In the genomic region with DNA sequence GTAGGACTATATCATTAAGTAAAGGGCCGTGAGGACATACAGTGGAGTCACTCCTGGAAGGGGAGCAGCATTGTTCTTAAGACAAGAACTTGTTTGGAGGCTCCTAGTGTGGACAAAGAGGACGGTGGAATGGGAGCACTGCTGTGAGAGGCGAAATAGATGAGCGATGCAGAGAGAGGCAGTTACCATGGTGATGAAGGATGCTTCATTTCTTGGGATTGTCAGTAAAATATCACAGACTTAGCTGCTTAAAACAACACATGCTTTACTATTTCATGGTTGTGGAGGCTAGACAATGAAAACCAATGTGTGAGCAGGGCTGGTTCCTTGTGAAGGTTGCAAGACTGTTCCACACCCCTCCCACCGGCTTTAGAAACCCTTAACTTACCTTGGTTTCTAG, we compare ENCODE assay signal across 24 mouse cellular contexts. TPM values are rescaled to one million over a fixed set of nuclear protein-coding genes. Genes with fewer than 3 reads are reported as not detected.
A peak's percentile ranks its signal among the peaks of the same experiment; 100 is the strongest.
DNase-seq lines count a peak whose midpoint lies in the region; ATAC-seq lines count a peak whose summit lies in the region.
"Had no signal": no experiment of that assay in that cellular context is flagged by ENCODE, and none has a peak within 500 bp of the region (broad histone marks: within the 10 kb centered on the region; RNA-seq: fewer than 3 reads in every experiment).

No protein-coding gene starts in this region.

- H3K4me1 ChIP-seq in hindbrain, embryonic 15.5 days (replicated peaks) = 0 out of 2 replicates have a peak, but pooled peaks cover 5% of the 10 kb centered on the region
- no peaks in the 10 kb centered on the region for H3K4me1 ChIP-seq in hindbrain, embryonic 14.5 days (replicated peaks; ENCODE audit: control insufficient read depth, insufficient read depth, low read length)
- H3K4me1 ChIP-seq in midbrain, embryonic 13.5 days (replicated peaks) = no peaks in the 10 kb centered on the region
- H3K4me1 ChIP-seq: kidney, embryonic 15.5 days; liver, embryonic 13.5 days; neural tube, embryonic 15.5 days; stomach, embryonic 15.5 days had no signal

- H3K9ac ChIP-seq in hindbrain, embryonic 15.5 days = no peak overlapping the region
- no peak overlapping the region for H3K9ac ChIP-seq in hindbrain, embryonic 14.5 days
- H3K9ac ChIP-seq in midbrain, embryonic 13.5 days (replicated peaks) = no peak overlapping the region
- H3K9ac ChIP-seq: kidney, embryonic 15.5 days; liver, embryonic 13.5 days; neural tube, embryonic 15.5 days; stomach, embryonic 15.5 days had no signal

- DNase-seq in hindbrain, embryonic 14.5 days (ENCODE audit: low spot score) = no peak
- DNase-seq in right cerebral cortex, postnatal 4 days = peak; percentile 31
- DNase-seq in right cerebral cortex, postnatal 14 days = no peak
- DNase-seq in cerebellum, postnatal 25 days = no peak
- DNase-seq in heart, postnatal 10 days = no peak
- DNase-seq: adrenal gland, postnatal 10 days; cerebellum, adult 9-10 months; gastrocnemius, postnatal 36 days; kidney, adult 11 months; kidney, postnatal 36 days; layer of hippocampus, adult 9-11 months; liver, embryonic 13.5 days; lung, adult 2 months; lung, postnatal 14 days; thymus, postnatal 25 days had no signal

- intact Hi-C loops in heart, postnatal 10 days (cut with DNase I) = no loop called here

- H3K27me3 ChIP-seq in hindbrain, embryonic 15.5 days = no peaks in the 10 kb centered on the region
- no peaks in the 10 kb centered on the region for H3K27me3 ChIP-seq in hindbrain, embryonic 14.5 days (ENCODE audit: control insufficient read depth, insufficient read depth, low read length)
- H3K27me3 ChIP-seq in midbrain, embryonic 13.5 days = no peaks in the 10 kb centered on the region
- H3K27me3 ChIP-seq: kidney, embryonic 15.5 days; liver, embryonic 13.5 days; neural tube, embryonic 15.5 days; stomach, embryonic 15.5 days had no signal

- no peak overlapping the region for H3K27ac ChIP-seq in hindbrain, embryonic 15.5 days (replicated peaks)
- H3K27ac ChIP-seq in hindbrain, embryonic 14.5 days = no peak overlapping the region
- H3K27ac ChIP-seq in midbrain, embryonic 13.5 days = no peak overlapping the region
- H3K27ac ChIP-seq: embryonic facial prominence, embryonic 10.5 days; heart, embryonic 10.5 days; kidney, embryonic 15.5 days; left cerebral cortex, adult 2 months; liver, embryonic 13.5 days; neural tube, embryonic 15.5 days; stomach, embryonic 15.5 days had no signal

- no peaks in the 10 kb centered on the region for H3K36me3 ChIP-seq in hindbrain, embryonic 15.5 days
- H3K36me3 ChIP-seq in hindbrain, embryonic 14.5 days (replicated peaks; ENCODE audit: control insufficient read depth, insufficient read depth) = no peaks in the 10 kb centered on the region
- H3K36me3 ChIP-seq in midbrain, embryonic 13.5 days = no peaks in the 10 kb centered on the region
- H3K36me3 ChIP-seq: embryonic facial prominence, embryonic 10.5 days; heart, embryonic 10.5 days; kidney, embryonic 15.5 days; liver, embryonic 13.5 days; neural tube, embryonic 15.5 days; stomach, embryonic 15.5 days had no signal

- H3K4me3 ChIP-seq in hindbrain, embryonic 15.5 days = no peak overlapping the region
- H3K4me3 ChIP-seq in hindbrain, embryonic 14.5 days (replicated peaks; ENCODE audit: low read length) = no peak overlapping the region
- H3K4me3 ChIP-seq in midbrain, embryonic 13.5 days (replicated peaks) = no peak overlapping the region
- H3K4me3 ChIP-seq: embryonic facial prominence, embryonic 10.5 days; heart, embryonic 10.5 days; kidney, embryonic 15.5 days; left cerebral cortex, adult 2 months; liver, embryonic 13.5 days; neural tube, embryonic 15.5 days; stomach, embryonic 15.5 days had no signal

- H3K9me3 ChIP-seq in hindbrain, embryonic 15.5 days = no peaks in the 10 kb centered on the region
- no peaks in the 10 kb centered on the region for H3K9me3 ChIP-seq in hindbrain, embryonic 14.5 days (ENCODE audit: control insufficient read depth, low read length)
- H3K9me3 ChIP-seq in midbrain, embryonic 13.5 days = no peaks in the 10 kb centered on the region
- H3K9me3 ChIP-seq: embryonic facial prominence, embryonic 10.5 days; heart, embryonic 10.5 days; kidney, embryonic 15.5 days; liver, embryonic 13.5 days; neural tube, embryonic 15.5 days; stomach, embryonic 15.5 days had no signal

- peak; percentile 45; the same call in 1 of the 2 replicates for ATAC-seq in hindbrain, embryonic 15.5 days (ENCODE audit: low FRiP score, low read depth)
- no peak for ATAC-seq in hindbrain, embryonic 14.5 days (ENCODE audit: low FRiP score)
- ATAC-seq in midbrain, embryonic 13.5 days = 0 out of 2 replicates have a peak, but pooled peaks have one; percentile 48
- ATAC-seq: activated CD4-positive, CD25-positive, alpha-beta regulatory T cell, adult 4 months had no signal

- WGBS in hindbrain, embryonic 15.5 days = 44% methylated on average over 5 of the region's 5 CpGs
- WGBS in hindbrain, embryonic 14.5 days = 49% methylated on average over 5 of the region's 5 CpGs
- WGBS in midbrain, embryonic 13.5 days = 73% methylated on average over 5 of the region's 5 CpGs

- no peak overlapping the region for H3K4me2 ChIP-seq in hindbrain, embryonic 15.5 days
- no peak overlapping the region for H3K4me2 ChIP-seq in hindbrain, embryonic 14.5 days (replicated peaks)
- no peak overlapping the region for H3K4me2 ChIP-seq in midbrain, embryonic 13.5 days (replicated peaks)
- H3K4me2 ChIP-seq: kidney, embryonic 15.5 days; liver, embryonic 13.5 days; neural tube, embryonic 15.5 days; stomach, embryonic 15.5 days had no signal

RNA-seq across cellular contexts. Expression of a gene that starts 27.7 kb away (rescaled TPM):
- polyA plus RNA-seq in hindbrain, embryonic 15.5 days (2015; fragmentation: Nextera tagmentation; extraction: Ambion mirVana) = 72.9 and 79.5 TPM in 2 replicates
- 78.6 and 82.0 TPM in 2 replicates for polyA plus RNA-seq in hindbrain, embryonic 14.5 days (2014; fragmentation: Nextera tagmentation; extraction: Ambion mirVana)
- polyA plus RNA-seq in midbrain, embryonic 13.5 days (2015; fragmentation: Nextera tagmentation; extraction: Ambion mirVana) = 72.3 and 75.8 TPM in 2 replicates
- total RNA-seq in heart, postnatal 10 days (2021) = 10 to 100 TPM; 87.8 to 88.7 TPM
